Mouse (Mus musculus) gastrocnemius, postnatal 36 days (tissue): ENCODE measurements around the gene Mark3. TPM values are rescaled to one million over a fixed set of nuclear protein-coding genes. Genes with fewer than 3 reads are reported as not detected.

ENCODE experiments used
- DNase-seq, 2 experiments: peaks; one replicate each; pipeline ENCODE4 v3.0.0; 2022
- intact Hi-C: fragments of 180-260 bp; cut with DNase I; formaldehyde crosslinking; loops from one replicate; pipeline ENCODE4 v1.15.1; 2025
- total RNA-seq, 2 experiments: library from RNA; stranded (reverse); gene quantifications; 2 replicates each; pipeline ENCODE4 v1.2.3; 2021

The Mark3 gene
- total RNA-seq, 2 experiments from 2014 or later, result 49.6 to 51.3 TPM

DNA sequence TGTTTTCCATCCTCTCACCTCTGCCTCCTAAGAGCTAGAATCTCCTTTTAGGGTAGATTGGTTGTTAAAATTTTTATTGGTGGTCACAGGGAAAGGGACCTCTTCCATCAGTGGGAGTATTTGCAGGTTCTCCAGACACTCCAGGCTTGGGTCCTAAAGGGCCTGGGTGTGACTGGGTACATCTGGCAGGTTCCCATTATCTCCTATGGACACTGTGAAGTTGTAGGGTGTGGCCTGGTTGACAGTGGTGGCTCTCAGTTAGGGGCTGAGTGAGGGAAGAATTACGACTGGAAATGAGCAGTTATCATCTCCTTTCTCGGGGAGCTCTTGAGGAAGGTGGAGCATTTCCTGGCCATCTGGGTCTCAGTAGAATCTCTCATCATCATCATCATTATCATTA lies 15.7 kb upstream of the Mark3 start:
- intact Hi-C loops, result no loop called here
- DNase-seq, result no peak

DNA sequence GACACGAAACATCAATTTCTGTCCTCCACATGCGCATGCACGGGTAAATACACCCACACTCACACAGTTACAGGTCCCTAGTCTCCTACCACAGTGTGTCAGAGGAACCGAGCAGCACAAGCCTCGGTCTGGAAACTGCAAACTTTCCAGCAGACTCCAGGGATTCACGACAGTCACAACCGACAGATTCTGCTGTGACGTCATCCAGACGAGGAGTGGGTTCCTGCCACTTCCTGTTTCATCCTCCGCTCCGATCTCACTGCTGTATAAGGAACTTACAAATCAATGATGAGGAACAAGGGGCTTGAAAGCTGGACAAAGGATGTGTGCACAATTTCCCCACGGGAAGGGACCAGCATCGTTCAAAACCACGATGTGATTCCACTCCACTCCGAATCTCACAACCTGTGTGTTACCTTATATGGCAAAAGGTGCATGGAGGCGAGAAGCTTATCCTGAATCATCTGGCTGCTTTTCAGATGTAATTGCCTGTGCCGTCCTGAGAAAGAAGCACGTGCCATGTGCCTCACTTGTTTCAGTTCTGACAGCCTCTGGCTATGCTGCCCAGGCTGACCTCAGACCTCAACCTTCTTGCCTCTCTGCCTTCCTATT lies 14.6 kb upstream of the Mark3 start:
- intact Hi-C loops, result no loop called here
- no peak for DNase-seq

DNA sequence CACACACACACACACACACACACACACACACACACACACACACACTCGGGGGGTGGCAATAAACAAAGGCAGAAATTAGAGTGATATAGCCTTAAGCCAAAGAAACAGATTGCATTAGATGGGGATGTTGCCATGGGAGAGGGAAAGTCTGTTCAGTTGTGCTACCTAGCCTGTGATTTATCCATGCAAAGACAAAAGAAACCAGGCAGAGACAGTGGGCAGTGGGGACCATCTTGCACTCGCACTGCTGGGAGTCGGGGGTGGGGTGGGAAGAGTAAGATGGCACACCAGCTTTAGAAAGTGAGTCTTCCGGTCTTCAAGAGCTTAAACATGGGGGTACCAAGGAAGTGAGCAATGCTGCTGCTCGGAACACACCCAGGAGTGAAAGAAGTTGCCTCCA lies 14.0 kb upstream of the Mark3 start:
- intact Hi-C loops, result no loop called here
- DNase-seq, result no peak

DNA sequence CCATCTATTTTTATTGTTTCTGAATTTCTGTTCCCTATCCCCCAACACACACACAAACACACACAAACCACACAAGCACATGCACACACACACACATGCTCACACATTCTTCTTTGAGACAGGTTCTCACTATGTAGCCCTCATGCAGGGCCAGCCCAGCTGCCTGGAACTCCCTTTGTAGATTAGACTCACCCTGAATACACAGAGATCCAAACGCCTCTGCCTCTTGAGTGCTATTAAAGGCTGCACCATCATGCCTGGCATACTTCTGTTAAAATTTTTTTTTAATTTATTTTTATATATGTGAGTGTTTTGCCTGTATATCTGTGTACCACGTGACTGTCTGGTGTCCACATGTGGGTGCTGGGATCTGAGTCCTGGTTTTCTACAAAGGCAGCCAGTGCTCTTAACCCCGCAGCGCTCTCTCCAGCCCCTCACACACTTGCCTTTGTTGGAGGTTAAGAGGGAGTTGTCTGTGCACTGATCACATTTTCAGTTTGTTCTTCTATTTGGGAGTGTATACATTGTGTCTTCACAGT lies 12.0 kb upstream of the Mark3 start:
- no peak for DNase-seq
- intact Hi-C loops, result no loop called here

DNA sequence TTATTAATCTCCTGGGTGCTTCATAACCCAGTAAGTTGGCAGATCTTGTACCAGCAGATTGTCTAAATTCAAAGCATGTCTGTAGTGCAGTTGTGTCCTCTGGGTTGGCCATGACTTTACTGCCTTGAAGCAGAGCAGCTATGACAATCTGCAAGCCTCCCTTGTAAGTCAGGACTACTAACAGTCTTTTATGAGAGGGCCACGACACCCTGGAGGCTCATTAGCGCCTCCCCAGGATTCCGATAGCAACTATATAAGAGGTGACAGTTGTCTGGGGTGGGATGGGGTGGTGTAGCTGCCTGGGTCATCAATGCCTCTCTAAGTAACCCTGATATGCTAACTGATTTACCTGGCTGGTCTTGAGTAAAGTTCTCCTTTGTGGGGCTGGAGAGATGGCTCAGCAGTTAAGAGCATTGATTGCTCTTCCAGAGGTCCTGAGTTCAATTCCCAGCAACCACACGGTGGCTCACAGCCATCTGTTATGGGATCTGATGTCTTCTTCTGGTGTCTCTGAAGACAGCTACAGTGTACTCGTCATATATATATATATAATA lies 11.2 kb upstream of the Mark3 start:
- DNase-seq, result no peak

DNA sequence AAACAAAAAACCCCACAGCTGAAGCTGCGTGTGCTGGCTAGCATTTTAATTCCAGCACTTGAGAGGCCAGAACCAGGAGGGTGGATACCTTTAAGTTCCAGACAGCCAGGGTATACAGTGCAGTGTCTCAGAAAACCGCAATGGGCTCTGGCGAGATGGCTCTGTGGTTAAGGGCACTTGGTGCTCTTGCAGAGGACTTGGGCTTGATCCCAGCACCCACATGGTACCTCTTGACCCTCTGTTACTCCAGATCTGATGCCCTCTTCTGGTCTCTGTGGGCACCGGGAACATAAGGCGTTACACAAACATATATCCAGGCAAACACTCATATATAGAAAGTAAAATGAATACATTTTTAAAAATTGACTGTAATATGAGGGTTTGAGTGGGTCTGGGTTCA lies 9.0 kb upstream of the Mark3 start:
- intact Hi-C loops, result no loop called here
- DNase-seq, result no peak

More for the DNA sequence above, 11.2 kb upstream of the Mark3 start:
- intact Hi-C loops, result no loop called here

DNA sequence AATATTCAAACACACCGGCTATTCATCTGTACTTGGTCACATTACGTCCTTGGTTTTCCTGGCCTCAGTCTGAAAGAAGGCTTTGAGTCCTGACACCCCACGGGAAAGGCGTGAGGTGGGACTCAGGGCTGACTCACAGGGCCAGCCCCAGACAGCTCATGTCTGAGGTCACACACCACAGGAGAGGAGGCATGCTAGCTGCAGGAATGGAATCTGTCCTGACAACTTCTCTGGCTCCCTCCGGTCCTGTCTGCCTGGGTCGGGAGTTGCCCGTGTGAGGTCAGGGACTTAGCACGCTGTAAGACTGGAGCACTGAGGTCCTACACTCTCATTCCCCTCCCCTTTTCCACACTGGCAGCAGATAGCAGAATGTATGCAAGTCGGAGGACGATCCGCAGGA lies 5.5 kb upstream of the Mark3 start:
- intact Hi-C loops, result no loop called here
- DNase-seq, result no peak

DNA sequence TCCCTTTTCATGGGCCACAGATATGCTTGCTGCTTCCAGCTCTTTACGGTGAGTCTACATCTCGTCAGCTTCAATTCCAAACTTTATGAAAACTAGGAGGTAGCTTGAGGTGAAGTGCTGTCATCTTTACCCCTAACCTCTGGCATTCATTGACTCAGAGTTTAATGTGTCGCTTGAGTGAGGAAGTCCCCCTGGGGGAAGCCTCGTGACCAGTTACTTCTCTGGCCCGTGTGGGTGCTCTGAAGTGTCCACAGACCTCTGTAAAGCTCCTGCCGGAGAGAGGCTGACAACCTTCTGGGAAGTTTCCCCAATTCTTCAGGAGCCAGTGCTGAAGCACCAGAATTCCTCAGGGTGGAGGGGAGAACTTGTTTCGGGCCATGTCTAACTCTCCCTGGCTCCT lies 1.9 kb upstream of the Mark3 start:
- intact Hi-C loops, result no loop called here
- no peak for DNase-seq

DNA sequence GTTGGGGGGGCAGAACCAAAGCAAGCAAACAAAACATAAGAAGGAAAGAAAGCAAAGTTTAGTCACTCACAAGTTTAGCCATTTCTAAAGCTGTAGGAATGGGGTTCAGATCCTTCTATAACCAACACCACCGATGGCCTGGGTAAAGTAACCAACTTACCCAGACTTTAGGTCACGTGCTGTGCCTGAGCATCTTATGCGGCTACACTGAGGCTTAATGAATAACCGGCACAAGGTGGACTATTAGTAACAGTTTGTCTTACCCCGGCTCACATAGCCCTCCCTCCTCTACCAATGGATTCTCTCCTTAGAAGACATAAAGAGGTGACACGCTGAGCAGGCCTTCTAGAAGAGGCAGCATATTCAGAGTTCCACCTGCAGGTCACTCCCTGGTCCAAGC lies 1.0 kb upstream of the Mark3 start:
- intact Hi-C loops, result no loop called here
- no peak for DNase-seq

DNA sequence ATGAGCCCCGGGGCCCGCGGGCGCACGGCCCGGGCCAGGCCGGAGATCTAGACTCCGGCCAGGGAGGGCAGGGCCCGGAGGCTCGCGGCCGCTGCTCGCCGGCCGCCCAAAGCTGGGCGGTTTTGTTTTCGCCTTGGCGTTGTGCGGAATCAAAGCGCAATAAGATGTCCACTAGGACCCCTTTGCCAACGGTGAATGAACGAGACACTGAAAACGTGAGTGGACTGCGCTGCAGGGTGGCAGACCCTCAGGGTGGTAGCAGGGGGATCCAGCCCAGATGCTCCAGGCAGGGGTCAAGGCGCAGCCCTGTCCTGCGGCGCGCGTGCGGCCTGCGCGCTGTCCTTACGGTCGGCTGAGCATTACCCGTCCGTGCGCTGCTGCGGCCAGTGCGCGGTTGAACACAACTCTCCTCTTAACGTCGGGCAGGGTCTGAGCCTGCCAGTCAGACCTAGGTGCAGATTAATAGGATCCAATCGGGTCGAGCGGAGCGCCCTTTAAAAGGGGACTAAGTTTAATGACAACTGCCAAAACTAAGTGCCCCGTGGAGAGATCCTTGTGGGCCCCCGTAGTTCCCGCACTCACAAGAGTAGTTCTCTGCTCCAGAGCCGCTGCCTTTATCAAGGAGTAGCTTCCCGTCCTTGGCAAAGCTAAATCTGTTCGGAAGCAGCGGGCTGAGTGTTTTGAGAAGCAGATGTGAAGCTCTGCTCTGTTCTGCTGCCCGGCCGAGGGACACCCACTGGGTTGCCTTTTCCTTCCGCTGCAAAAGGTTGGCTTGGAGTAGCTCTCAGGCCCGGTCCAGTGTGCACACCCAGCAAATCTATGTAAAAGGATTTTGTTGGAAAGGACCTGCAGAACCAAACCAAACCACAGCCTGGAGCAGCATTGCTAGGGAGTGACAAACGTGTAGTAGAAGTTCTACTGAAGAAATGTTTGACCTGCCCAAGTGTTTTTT lies 840 bp downstream of the Mark3 start:
- intact Hi-C loops, result loop anchor here (2.0 kb wide), 1 partner anchor 36 kb away; the partner anchor contains the start of gene Eif5
- peak in 1 of 2 experiments; percentile 31 for DNase-seq

DNA sequence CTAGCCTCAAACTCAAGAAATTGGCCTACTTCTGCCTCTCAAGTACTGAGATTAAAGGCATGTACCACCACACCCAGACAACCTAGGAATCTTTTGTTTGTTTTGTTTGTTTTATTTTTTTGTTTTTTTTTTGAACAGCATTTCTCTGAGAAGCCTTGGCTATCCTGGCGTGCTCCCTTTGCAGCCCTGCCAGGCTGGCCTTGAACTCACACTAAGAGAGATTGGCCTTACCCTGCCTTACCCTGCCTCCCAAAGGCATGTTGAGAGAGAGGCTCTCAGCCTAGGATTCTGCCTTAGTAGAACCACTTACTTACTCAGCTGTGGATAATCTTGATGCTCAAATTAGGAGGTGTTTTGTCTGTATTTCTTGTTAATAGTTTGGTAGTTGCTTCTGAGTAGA lies 8.7 kb downstream of the Mark3 start:
- intact Hi-C loops, result no loop called here
- DNase-seq, result no peak

DNA sequence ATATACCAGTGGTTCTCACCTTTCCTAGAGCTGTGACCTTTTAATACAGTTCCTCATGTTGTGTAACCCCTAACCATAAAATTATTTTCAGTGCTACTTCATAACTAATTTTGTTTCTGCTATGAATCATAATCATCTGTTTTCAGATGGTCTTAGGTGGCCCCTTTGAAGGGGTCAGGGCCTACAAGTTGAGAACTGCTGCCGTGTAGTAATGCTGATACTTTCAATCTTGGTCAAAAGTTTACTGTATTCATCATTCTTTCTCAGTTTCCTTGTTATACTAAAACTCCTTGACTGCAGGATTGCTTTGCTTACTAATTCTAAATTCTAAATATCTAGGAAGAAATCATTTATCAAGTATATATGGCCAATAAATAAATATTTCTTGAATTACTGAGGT lies 10.1 kb downstream of the Mark3 start:
- intact Hi-C loops, result no loop called here

DNA sequence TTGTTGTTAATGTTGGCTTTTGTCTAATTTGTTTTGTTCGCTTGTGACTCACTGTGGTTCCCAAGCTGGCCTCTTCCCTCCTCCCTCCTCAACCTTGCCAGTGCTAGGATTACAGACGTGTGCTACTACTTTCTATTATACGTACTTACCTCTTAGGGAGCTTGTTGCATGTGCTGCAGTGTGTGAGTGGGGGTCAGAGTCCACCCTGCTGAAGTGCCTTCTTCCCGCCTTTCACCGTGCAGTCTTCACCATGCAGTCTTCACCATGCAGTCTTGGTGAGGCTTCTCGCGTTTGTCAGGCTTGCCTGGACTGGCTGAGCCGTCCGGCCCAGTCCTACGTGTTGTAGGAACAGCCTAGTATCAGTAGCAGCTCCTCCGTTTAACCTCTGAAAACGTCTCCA lies 12.9 kb downstream of the Mark3 start:
- DNase-seq, result no peak
- intact Hi-C loops, result no loop called here

More for the DNA sequence above, 10.1 kb downstream of the Mark3 start:
- DNase-seq, result no peak

DNA sequence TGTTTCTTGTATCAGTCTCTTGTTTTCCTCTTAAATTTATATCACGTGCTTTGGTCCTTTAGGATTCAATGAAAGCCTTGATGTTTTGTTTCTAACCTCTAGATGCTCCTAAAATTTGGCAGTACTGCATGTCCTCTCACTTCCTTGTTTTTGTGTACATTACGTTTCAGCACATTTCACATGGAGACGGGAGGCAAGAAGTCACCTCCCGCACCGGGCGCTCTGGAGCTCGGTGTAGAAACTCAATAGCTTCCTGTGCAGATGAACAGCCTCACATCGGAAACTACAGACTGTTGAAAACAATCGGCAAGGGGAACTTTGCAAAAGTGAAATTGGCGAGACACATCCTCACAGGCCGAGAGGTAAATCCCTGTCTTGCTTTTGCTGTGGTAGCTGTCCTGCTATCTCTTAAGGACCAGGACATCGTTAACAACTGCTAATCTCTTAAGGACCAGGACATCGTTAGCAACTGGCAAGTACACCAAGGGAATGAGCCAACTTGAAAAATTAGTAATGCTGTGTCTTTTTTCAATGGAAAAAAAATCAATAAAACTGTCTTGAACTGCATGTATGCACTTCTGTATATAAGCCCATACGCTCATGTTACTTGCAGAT lies 18.2 kb downstream of the Mark3 start:
- no peak for DNase-seq
- intact Hi-C loops, result no loop called here

DNA sequence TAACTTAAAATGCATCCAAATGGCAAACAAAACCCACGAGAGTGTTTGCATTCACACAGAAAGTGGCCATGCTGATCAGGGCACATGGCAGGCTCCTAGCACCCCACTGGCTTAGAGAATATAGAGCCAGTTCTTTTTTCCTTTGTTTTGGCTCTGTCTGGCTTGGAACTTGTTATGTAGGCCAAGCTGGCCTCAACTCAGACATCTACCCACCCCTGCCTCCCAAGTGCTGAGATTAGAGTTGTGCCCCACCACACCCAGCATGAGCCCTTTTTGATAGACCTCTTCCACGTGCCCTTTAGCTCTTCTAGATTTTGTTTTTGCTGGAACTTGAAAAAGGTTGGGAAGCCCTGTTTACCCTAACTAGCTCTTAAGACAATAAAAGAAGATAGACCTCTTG lies 19.5 kb downstream of the Mark3 start:
- DNase-seq, result no peak
- intact Hi-C loops, result no loop called here

DNA sequence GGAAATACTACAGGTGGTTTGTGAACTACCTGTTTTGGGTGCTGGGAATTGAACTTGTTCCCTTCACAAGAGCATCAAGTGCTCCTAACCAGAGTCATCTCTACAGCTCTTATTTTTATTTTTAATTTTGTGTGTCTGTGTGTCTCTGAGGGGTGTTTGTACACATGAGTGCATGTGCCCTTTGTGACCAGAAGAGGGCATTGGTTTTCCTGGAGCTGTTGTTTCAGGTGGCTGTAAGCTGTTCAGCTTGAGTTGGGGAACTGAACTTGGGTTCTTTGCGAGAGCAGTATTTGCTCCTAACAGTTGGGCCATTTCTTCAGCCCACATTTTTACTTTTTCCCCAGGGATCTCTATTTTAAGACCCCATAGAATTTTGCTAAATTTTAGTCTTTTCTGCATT lies 23.0 kb downstream of the Mark3 start:
- DNase-seq, result no peak
- intact Hi-C loops, result no loop called here

DNA sequence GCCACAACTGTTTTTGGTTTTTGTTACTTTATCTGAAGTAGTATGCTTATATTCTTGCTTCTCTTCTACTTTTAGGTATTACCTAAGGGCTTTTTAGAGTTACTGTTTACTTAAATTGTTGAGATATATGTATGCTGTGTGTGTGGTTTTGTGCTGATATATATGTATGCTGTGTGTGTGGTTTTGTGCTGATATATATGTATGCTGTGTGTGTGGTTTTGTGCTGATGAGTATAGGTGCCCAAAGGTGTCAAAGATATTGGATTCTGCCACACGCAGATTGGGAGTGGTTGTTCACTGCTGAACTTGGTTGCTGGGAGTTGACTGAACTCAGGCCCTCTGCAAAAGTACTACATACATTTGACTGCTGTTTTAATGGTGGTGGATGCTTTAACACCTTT lies 24.6 kb downstream of the Mark3 start:
- no peak for DNase-seq
- intact Hi-C loops, result no loop called here

DNA sequence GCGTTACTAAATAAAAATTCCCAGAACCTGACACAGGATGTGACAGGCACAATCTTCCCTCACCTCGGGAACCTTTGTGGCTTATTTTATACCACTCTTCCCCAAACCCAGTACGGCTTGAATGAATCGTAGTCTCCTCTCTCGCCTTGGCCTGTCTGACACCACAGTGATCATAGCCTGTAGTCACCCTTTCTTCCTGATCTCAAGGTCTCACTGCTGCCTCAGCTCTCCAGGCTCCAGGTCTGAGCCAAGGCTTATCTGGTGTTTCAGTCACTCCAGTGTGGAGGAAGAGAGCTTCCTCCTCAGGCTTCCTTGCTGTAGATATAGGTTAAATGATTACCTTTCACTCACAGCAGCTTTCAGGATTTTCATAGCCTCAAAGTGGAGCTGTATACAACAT lies 25.3 kb downstream of the Mark3 start:
- DNase-seq, result no peak
- intact Hi-C loops, result no loop called here

DNA sequence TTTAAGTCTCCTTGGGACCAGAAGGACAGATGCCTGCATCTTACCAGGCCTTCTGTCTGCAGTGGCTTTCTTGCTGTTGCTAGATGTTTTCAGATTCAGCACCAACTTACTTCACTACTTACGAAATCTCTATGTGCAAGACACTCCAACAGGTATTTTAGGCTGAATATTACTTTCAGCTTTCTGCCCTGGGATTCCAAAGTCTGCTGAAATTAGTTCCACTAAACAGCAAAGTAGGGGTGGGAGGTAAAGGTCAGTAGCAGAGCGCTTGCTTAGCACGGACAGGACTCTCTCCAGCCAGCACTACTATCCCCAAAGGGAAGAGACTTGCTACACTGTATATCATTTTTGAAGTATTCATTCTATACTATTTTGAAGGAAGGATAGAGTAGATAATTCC lies 29.5 kb downstream of the Mark3 start:
- no peak for DNase-seq
- intact Hi-C loops, result no loop called here

DNA sequence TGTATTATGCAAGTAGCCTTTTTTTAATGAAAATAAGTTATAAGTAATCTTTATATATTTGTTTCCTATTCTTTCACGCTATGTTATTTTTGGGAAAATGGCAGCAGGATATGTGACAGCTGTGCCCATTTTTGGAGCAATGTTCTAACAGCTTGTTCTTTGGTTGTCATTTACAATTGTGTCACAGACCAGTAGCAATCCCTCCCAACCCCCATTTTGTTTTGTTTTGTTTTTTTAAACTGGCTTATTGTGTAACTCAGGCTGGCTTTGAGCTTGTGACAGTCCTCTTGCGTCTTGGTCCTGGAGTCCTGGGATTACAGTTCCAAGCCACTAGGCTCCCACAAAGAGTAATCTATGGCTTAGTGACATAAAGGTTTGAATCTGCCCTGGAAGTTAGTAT lies 31.3 kb downstream of the Mark3 start:
- intact Hi-C loops, result no loop called here
- DNase-seq, result no peak

DNA sequence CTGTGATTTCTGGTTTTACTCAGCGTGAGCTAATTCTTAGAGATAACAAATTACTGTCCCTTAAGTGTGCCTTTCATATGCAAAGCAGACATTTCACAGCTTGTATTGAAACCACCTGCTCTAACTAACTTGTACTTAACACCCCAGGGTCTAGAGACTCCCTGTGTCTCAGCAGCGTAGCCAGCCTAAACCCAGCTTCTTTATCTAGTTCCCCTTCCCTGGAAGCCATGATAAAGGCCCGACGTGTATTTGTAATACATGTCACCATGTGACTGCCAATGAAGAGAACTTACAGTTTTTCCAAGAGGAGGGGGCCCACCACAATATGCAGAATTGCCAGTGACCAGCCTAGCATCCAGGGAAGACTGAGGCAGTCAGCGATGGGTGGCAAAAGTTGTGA lies 33.7 kb downstream of the Mark3 start:
- no peak for DNase-seq
- intact Hi-C loops, result no loop called here
